Mouse (Mus musculus): ENCODE measurements around the gene Atp6v1g1. TPM values are rescaled to one million over a fixed set of nuclear protein-coding genes. Genes with fewer than 3 reads are reported as not detected.

Atp6v1g1 gene
- total RNA-seq (2022), result 100 to 1,000 TPM; 110 to 144 (median 128) TPM

DNA sequence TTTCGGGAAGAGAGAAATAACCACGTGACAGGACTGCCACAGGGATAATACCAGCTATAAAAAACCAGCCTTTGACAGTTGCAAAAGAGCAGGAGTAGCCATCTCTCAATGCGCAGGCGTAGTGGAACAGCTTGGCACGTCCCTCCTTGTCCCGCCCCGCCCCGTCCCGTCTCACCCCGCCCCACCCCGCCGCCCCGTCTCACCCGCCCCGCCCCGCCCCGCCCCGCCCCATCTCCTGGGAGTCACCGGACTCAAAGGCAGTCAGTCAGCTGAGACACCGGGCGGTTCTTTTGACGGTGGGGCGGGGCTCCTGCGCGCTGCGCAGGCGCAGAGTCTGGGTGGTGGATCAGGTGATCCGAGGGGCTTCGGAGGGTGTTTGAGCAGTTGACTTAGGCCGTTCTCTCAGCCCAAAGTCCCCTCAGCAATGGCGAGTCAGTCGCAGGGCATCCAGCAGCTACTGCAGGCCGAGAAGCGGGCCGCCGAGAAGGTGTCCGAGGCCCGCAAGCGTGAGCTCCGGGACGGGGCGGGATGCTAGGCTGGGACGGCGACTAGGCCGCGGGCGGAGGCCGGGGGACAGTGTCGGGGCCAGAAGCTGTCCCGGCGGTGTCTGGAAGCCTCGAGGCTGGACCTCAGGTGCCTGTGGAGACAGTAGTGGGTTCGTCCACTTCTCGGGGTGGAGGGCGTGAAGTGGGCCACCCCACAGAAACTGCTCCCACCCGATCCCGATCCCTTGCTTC is at the start of gene Atp6v1g1:
Atp6v1g1 (plus strand) TSS at position 279 of the 737 bp plus-strand sequence.
- peak; percentile 91 to 95 for DNase-seq (ENCODE audit: low spot score in 2 of 2)

GRCm38 (mm10) chr4:63494967-63495914 is 49.3 kb upstream of the Atp6v1g1 start:
- peak in 1 of 2 experiments; percentile 23 for DNase-seq (ENCODE audit: low spot score in 2 of 2)

- DNase-seq (ENCODE audit: low spot score in 2 of 2), result peak; percentile 34 to 49
These were observed 48.7 kb upstream of the Atp6v1g1 start, which contains the start of gene Whrn for GRCm38 (mm10) chr4:63495915-63496278. TSS of gene Whrn (minus strand) at chr4:63495991.

DNA sequence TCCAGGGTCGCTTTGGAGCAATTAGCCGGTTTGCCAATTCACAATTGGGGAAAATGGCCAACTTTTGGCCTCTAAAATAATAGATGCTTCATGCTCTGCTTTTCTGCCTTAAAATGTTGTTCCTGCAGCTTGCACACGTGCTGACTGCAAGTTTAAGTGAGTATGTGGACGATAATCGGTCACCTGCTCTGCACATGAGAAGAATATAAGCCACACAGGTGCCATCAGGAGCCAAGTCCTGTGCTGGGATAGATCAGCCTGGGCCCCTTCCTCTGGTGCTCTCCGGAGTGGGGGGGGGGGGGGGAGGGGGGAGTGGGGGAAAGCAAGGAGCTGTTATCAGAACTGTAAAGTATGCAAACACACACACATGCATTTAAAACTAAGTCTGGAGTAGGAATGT is 48.3 kb upstream of the Atp6v1g1 start:
- no peak for DNase-seq (ENCODE audit: low spot score in 2 of 2)

GRCm38 (mm10) chr4:63498346-63498745 is 46.2 kb upstream of the Atp6v1g1 start:
- DNase-seq (ENCODE audit: low spot score in 2 of 2), result no peak

GRCm38 (mm10) chr4:63501050-63501449 is 43.5 kb upstream of the Atp6v1g1 start:
- DNase-seq (ENCODE audit: low spot score in 2 of 2), result no peak

- DNase-seq (ENCODE audit: low spot score in 2 of 2), result no peak
These were observed 40.6 kb upstream of the Atp6v1g1 start for GRCm38 (mm10) chr4:63503949-63504348.

DNA sequence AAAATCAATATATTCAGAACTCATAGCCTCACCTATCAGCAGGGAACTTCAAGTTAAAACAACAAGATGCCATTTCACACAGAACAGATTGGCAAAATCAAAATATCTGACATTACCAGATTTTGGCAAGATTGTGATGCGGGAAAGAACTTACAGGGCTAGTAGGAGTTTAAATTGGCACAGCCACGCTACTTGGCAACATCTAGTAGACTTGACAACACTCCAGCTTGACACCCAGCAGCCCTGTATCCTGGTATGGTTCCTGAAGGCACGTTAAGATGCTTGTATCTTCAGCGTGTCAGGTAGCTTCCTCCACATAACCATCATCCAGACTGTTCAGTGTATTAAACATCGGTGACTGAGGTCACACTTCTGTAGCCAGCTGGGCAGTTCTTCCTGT is 37.1 kb upstream of the Atp6v1g1 start:
- no peak for DNase-seq (ENCODE audit: low spot score in 2 of 2)

GRCm38 (mm10) chr4:63508232-63508631 is 36.3 kb upstream of the Atp6v1g1 start:
- peak in 1 of 2 experiments; percentile 76 for DNase-seq (ENCODE audit: low spot score in 2 of 2)

DNA sequence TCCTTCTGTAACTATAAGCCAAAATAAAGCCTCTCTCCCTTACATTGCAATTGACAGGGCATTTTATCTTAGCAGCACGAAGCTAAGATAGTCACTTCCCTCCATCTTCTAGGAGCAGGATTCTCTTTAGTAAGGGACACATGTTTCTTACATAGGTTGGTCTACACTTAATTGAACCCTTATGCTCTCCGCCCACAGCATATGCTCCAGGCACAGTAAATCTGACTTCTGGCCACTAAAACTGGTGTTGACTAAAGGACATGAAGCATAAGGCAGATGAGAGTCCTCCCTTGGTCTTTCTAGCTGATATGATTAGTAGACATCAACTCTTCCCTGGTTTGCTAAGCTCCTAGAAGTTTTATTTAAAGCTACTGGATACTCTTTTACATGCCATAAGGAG is 31.7 kb upstream of the Atp6v1g1 start:
- DNase-seq (ENCODE audit: low spot score in 2 of 2), result no peak

DNA sequence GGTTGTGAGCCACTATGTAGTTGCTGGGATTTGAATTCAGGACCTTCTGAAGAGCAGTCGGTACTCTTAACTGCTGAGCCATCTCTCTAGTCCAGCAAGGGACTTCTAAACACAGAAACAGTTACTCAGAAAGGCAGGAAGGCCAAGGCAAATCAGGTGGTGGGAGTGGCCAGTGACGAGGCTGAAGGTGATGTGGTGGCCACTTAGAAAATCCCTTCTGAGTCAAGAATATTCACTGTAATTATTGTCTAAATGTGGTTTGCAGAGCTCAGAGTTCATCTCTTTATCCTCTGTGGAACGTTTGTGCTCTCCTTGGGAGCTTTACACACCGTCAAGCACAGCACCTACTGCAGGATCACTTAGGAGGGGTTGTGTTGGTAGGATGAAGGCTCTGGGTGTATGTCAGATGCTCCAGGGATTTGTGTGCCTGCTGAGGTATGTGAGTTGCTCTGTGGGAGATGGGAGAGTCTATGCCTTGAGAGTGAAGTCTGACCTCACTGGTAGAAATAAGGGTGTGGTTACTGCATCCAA is 30.1 kb upstream of the Atp6v1g1 start:
- no peak for DNase-seq (ENCODE audit: low spot score in 2 of 2)

DNA sequence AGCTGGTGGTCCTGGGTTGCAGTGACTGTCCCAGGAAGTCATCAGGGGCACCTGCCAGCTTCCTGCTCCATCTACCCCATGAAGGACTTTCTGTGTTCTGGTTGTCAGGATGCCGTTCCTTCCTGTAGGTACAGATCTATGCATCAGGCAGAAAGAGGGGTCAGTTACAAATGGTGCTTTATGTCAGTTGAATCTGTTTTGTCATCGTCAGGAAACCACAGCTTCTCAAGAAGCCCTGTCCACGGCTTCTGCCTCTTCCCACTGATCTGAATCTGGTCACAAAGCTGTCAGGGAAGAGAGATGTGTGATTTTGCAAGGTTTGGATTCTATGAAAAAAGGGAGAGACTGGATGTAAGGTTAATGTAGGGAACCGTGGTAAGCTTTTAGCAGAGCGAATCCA is 29.6 kb upstream of the Atp6v1g1 start:
- DNase-seq (ENCODE audit: low spot score in 2 of 2), result no peak

GRCm38 (mm10) chr4:63521813-63522419 is 22.7 kb upstream of the Atp6v1g1 start:
- DNase-seq (ENCODE audit: low spot score in 2 of 2), result no peak

GRCm38 (mm10) chr4:63525514-63525913 is 19.1 kb upstream of the Atp6v1g1 start:
- no peak for DNase-seq (ENCODE audit: low spot score in 2 of 2)

DNA sequence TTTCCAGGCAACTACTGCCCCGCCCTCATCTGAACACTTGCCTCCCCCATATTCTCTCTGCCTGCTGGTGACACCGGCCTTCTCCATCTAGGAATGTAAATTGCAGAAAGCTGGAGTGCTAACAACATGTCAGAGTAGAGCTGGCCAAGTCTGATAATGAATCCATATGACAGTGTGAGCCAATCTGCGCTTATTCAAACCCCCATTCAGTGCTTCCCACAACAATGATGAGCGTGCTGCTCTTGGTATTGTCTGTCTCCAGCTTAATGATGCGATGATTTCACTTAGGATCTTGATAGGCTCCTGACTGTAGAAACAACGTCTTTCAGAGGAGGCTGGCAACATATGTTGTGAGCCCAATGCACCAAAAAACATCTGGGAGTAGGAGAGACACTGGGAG is 15.6 kb upstream of the Atp6v1g1 start:
- DNase-seq (ENCODE audit: low spot score in 2 of 2), result peak; percentile 76 to 84

- DNase-seq (ENCODE audit: low spot score in 2 of 2), result no peak
These were observed 14.2 kb upstream of the Atp6v1g1 start for GRCm38 (mm10) chr4:63530409-63530808.

- no peak for DNase-seq (ENCODE audit: low spot score in 2 of 2)
These were observed 7.0 kb upstream of the Atp6v1g1 start for GRCm38 (mm10) chr4:63537602-63538001.

GRCm38 (mm10) chr4:63542209-63542608 is 2.4 kb upstream of the Atp6v1g1 start:
- no peak for DNase-seq (ENCODE audit: low spot score in 2 of 2)

DNA sequence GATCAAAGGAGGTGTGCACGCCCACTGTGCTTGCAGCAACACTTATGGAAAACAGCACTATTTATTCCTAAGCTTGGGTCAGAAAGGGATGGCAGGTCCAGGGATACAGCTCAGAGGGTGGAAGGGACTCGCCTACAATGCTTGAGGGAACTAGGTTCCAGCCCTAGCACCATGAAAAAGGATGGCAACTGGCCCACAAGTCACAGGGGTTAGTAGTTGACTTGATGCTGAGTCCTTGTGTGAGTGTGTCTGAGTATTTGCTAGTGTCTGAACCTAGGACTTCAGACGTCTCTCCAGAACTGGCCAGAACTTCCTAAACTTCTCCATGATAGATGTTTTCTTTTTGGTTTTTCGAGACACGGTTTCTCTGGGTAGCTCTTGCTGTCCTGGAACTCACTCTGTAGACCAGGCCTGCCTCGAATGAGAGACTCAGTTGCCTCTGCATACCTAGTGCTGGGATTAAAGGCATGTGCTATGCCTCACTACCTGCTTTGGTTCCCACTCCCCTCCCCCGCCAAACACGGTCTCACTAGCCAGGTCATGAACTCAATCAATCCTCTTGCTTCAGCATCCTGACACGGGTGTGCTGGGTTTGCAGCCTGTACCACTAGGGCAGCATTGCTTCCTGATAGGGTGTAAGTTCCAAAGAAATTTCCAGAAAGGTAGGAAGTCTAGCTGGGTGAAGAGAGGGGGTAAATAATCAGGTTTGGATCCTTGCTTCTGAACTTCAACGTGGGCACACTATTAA is 652 bp upstream of the Atp6v1g1 start:
- no peak for DNase-seq (ENCODE audit: low spot score in 2 of 2)

DNA sequence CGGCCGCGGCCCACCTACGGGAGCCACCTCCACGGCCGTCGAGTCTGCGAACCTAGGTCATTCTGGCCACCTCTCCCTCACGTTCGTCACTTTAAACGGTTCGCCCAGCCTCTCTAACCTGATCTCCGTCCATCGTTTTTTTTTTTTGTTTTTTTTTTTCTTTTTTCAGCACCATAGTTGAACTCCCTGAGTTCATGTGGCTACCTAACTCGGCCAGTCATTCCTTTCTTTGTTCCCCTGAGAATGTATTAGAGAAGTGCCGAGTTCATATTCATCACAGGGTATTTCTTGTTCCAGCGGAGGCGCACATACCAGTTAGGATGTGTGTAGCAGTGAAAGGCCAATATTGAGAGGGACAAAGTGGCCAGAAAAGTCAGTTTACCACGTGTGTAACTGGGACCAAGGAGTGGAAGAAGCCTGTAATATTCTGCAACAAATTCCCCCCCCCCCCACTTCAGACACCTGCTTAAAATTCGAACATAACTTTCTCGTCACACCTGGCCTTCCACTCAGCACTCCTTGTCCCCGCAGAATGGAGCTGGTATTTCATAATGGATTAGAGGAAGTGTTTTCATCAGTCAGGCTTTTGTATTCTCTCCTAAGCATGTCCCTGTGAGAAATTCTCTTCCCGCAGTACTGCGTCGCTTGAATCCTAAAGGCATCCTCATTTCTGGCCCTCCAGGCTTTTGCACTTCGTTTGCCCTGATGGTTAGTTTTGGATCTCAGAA is 823 bp downstream of the Atp6v1g1 start:
- DNase-seq (ENCODE audit: low spot score in 2 of 2), result no peak
